Mouse (Mus musculus): Measurements from ENCODE around the gene Pir. TPM values are rescaled to one million over a fixed set of nuclear protein-coding genes. Genes with fewer than 3 reads are reported as not detected.

The Pir gene
- total RNA-seq, 4 experiments from 2014 or later, result 4.9 to 5.9 (median 5.2) TPM

DNA sequence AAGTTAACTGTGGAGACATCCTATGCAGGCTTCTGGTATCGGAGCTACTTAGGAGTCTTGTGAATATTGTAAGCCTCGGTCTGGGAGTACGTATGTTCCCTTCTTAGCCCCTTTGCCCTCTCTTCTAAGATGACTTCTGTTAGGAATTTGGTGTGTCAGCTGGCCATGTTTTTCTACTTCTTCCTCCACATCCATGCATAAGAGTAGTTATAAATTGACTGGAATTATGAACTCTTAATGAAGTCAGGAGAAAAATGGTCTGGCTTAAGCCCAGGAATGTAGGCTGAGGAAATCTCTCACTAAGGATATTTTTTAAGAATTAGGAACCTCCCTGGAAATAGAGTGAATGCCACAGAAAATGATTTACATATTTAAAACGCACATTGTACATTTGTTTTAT is 69.4 kb downstream of the Pir start:
- no peak for DNase-seq (ENCODE audit: low spot score in 2 of 2)

GRCm38 (mm10) chrX:164345359-164345938 is 76.3 kb downstream of the Pir start:
- DNase-seq (ENCODE audit: low spot score in 2 of 2), result no peak

- DNase-seq (ENCODE audit: low spot score in 2 of 2), result no peak
These were observed 79.8 kb downstream of the Pir start for GRCm38 (mm10) chrX:164348937-164349336.

GRCm38 (mm10) chrX:164365153-164365865 is 96.1 kb downstream of the Pir start:
- DNase-seq (ENCODE audit: low spot score in 2 of 2), result no peak

GRCm38 (mm10) chrX:164370576-164370975 is 101.4 kb downstream of the Pir start:
- no peak for DNase-seq (ENCODE audit: low spot score in 2 of 2)

GRCm38 (mm10) chrX:164373081-164373480 is 103.9 kb downstream of the Pir start, which contains the start of gene Vegfd:
TSS of gene Vegfd (plus strand) at chrX:164373378.
- peak; percentile 35 to 41 for DNase-seq (ENCODE audit: low spot score in 2 of 2)

- DNase-seq (ENCODE audit: low spot score in 2 of 2), result no peak
These were observed 105.4 kb downstream of the Pir start for GRCm38 (mm10) chrX:164374586-164374985.

- no peak for DNase-seq (ENCODE audit: low spot score in 2 of 2)
These were observed 110.5 kb downstream of the Pir start for GRCm38 (mm10) chrX:164379721-164380120.

- peak; percentile 52 to 64 for DNase-seq (ENCODE audit: low spot score in 2 of 2)
These were observed 112.6 kb downstream of the Pir start for GRCm38 (mm10) chrX:164381618-164382408.

DNA sequence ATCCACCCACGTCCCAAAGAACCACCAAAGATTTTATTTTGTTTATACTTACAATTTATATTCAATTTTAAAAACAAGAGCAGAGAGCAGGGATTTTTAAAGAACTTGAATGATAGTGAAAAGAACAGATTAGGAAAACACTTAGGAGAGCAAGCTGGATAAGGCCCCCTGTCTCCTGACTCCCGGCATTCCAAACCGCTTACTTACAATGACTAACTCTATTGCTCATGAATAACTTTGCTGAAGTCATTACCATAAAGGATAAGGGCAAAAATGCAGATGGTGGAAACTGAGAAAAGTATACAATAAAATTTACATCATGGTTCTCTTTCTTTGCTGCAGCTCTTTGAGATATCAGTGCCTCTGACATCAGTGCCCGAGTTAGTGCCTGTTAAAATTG is 124.9 kb downstream of the Pir start:
- DNase-seq (ENCODE audit: low spot score in 2 of 2), result no peak

GRCm38 (mm10) chrX:164398456-164398855 is 129.3 kb downstream of the Pir start:
- DNase-seq (ENCODE audit: low spot score in 2 of 2), result no peak

DNA sequence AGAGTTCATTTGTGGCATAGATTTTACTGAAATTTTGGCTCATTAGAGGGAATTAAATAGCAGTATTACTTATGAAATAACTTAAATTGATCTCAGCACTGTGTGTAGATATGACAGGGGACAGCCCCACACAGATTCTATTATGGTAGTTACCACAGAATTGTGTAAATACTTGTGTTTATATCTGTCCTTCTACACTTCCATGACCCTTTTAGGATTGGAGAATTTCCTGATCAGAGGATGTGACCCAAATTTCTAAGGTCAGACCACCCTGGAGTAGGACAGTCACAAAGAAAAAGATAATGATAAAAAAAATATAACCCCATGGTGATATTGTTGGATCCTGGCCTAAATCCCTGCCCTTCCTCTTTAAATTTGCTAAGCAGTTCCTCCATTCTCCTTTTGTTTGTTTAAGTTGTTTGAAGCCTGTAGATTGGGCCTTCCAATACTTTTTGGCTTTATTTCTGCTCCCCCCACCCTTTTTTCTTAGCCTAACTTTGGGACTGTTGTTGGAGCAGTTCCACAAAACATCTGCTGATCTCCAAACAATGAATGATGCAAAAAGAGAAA is 136.0 kb downstream of the Pir start:
- DNase-seq (ENCODE audit: low spot score in 2 of 2), result no peak

- DNase-seq (ENCODE audit: low spot score in 2 of 2), result no peak
These were observed 137.2 kb downstream of the Pir start for GRCm38 (mm10) chrX:164406133-164407022.

GRCm38 (mm10) chrX:164408301-164408927 is 139.2 kb downstream of the Pir start:
- DNase-seq (ENCODE audit: low spot score in 2 of 2), result no peak

- no peak for DNase-seq (ENCODE audit: low spot score in 2 of 2)
These were observed 141.4 kb downstream of the Pir start for GRCm38 (mm10) chrX:164410562-164410961.

GRCm38 (mm10) chrX:164416803-164417202 is 147.6 kb downstream of the Pir start:
- no peak for DNase-seq (ENCODE audit: low spot score in 2 of 2)

GRCm38 (mm10) chrX:164418008-164418407 is 148.8 kb downstream of the Pir start:
- no peak for DNase-seq (ENCODE audit: low spot score in 2 of 2)

- peak; percentile 86 to 91 for DNase-seq (ENCODE audit: low spot score in 2 of 2)
These were observed 150.3 kb downstream of the Pir start, which contains the start of gene Piga for GRCm38 (mm10) chrX:164419471-164419939. TSS of gene Piga (plus strand) at chrX:164419787.

DNA sequence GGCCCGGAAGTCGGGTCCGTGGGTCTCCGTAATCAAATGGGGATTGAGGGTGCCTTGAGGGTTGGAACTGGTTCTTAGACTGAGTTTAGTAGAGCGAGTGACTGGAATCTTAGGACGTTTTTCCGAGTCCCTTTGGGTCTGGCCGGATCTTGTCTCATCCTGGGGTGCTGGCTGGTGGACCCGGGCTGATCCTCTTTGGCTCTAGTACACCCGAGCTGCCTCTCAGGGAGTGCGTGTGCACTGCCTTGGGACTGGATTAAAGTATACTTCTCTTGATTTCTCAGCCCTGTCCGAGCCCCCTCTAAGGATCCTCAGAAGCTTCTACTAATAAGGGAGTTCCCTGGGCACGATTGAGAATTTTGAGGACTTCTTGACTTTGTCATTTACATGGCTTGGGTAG is 150.8 kb downstream of the Pir start:
- no peak for DNase-seq (ENCODE audit: low spot score in 2 of 2)

DNA sequence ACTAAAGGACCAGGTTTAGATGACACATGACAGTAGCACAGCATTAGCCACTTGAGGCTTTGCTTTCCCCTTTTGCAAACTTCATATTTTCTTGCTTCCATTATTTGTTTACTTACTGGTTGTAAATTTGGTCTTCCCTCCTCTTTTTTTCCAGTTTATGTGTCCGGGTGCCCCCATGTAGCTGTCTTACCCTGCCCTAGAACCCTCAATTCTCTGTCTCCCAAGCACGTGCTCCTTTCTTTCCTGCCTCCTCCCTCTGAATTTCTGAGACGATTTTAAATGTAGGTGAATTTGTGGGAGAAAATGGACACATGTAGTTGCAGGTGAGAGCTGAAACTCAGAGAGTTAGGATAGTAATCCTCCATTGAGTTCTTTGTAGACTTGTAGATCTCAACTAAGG is 151.3 kb downstream of the Pir start:
- DNase-seq (ENCODE audit: low spot score in 2 of 2), result no peak
